Mouse (Mus musculus): ENCODE measurements around the gene Pdk1.
"Not testable (repeated sequence)": the region's sequence is repeated elsewhere in the genome, so short reads cannot be mapped to it uniquely, and the experiment has no call there.

The Pdk1 gene

DNA sequence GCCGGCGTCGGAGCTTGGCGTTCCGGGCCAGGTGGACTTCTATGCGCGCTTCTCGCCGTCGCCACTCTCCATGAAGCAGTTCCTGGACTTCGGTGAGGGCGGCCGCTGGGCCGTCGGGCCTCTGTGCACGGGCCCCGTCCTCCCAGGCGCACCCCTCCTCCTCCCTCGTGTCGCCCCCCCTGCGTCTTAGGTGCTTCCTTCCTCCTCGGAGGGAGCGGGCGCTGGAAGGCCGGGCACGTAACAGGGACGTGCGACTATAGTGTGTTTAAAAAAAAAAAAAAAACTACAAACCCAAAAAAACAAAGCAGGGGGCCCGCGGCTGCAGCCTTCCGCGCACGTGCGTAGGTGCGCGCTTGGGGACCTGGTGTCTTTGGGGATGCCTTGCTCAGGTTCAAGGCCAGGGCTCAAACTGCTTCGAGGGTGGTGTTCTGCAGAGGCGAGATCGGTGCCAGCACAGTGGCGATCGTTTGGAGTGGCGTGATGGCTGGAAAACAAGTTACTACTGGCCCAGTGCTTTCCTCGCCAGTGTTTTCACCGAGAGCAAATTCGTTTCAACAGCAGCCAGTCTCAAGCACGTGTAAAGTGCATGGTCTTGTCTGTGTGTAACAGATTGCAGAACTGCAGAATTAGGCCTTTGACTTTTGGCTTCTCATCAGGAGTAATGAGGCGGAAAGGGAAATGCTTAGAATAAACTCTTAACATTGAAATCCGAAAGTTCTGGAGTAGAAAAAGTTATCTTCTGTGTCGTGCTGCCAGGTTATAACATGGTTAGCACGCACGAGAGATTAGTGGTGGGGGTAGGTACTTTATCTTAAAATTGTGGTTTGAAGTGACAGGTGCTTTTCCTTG lies 674 bp downstream of the Pdk1 start:
- DNase-seq (ENCODE audit: low read depth, low spot score), result peak; percentile 19

DNA sequence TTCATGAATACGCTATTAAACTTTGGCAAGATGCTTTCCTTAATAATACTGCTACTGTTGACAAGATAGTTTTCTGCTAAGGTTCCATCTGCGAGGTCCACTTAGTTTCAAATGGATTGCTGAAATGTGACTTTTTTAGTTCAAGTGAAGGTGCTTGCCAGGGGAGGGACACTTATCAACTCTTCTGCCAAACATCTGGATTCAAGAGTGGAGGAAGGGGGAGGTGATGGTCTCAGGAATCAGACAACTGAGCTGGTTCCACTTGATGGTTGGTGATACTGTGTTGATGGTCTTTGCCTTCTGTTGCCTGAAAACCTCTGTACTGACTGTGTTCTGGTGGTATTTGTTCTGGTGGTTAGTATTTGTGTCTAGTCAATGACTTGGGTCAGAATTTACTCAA lies 1.4 kb downstream of the Pdk1 start:
- DNase-seq (ENCODE audit: low read depth, low spot score), result no peak

DNA sequence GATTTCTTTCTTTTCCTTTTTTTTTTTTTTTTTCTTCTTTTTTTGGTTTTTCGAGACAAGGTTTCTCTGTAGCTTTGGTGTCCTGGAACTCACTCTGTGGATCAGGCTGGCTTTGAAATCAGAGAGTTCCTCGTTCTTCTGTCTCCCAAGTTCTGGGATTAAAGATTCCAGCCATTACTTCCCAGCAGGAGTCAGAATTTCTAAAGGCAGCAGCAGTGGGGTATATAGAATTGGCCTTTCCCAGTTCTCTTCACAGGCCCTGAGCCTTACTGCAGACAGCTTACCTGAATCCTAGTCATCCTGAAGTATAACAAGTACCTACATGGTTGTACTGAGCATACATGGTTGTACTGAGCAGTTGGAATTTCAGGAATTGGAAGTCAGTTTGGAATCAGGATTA lies 1.8 kb downstream of the Pdk1 start:
- no peak for DNase-seq (ENCODE audit: low read depth, low spot score)

DNA sequence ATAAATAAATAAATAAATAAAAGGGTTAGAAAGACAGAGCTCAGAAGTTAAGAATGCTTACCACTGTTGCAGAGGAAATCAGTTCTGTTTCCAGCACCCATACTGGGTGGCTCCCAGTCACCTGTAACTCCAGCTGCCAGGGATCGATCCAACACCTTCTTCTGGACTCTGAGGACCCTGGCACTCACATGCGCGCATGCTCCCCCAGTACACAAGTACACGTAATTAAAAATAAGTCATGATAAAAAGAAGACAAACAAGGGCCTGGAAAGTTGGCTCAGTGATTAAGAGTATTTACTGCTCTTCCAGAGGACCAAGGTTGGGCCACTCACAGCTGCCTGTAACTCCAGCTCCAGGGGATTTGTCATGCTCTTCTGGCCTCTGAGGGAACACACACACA lies 4.8 kb downstream of the Pdk1 start:
- DNase-seq (ENCODE audit: low read depth, low spot score), result no peak

DNA sequence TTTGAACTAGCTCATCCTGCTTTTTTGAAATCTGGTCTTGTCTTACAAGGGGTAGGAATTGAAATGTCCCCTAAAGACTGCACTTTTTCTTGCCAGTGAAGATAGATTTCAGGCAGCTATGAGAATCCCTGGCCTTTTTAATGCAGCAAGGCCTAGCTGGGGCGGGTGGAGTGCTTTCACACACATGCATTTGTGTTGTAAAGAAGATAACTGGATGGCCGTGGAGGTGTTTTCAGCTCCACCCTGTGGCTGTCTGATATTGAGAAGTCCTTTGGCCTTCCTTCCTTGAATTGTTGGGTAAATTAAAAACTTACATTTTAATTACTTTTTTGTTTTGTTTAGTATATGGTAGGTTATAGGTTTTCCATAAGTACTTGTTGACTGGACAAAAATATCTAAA lies 5.4 kb downstream of the Pdk1 start:
- DNase-seq (ENCODE audit: low read depth, low spot score), result no peak

DNA sequence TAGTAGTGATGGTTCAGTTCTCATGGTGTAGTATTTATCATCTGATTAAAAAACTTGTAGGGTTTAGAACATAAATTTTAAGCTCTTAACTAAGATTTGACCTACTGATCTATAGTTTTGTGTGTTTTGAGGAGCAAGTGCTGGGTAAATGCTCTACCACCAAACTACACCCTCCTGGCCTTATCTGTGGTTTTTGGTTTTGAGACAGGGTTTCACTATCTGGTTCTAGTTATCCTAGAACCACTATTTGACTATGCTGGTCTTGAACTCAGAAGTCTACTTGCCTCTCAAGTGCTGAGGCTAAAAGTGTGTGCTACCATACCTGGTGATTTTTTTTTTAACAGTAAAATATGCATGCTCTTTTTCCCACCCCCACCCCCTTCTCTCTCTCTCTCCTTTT lies 5.9 kb downstream of the Pdk1 start:
- no peak for DNase-seq (ENCODE audit: low read depth, low spot score)

DNA sequence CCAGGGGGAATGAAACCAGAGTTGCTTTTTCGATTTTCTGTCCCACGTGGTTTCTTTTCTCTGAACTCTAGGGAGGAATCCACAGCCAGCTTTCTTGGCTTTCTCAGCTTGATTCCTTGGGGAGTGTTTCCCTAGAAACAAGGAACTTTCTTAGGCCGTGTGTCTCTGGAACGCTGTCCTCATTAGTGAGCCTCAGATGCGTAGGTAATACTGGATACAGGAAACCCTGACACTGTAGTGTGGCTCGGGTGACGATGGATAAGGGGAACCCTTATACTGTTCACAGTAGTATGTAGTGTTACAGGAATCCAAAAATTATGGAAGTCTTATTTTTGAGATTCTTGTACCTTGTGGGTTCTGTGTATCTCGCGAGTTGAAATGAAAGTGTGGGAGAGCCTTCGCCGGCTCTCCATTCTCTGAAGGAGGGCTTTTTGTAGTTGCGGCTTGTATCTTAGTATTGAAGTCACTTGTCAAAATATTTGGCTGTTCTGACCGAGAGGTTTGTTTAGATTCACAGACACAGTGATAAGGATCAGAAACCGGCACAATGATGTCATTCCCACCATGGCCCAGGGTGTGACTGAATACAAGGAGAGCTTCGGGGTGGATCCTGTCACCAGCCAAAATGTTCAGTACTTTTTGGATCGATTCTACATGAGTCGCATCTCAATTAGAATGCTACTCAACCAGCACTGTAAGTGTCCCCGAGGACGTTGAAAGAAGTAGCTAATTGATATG lies 10.1 kb downstream of the Pdk1 start:
- no peak for DNase-seq (ENCODE audit: low read depth, low spot score)

DNA sequence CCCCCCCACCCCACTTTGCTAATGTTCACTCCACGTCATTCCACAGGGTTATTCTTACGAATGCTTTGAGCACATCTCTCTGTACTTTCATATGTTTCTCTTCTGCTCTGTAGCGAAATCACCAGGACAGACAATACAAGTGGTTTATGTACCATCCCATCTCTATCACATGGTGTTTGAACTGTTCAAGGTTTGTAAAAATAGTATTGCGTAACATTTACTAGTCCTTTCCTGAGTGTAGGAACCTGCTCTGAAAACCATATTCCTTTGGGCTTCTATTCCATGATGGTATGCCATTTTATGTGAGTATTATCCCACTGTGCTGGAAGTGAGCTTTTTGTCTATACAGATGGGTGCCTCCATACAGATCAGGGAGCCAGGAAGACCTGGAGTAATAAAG lies 14.2 kb downstream of the Pdk1 start:
- no peak for DNase-seq (ENCODE audit: low read depth, low spot score)

GRCm38 (mm10) chr2:71888437-71888836 lies 15.4 kb downstream of the Pdk1 start:
- no peak for DNase-seq (ENCODE audit: low read depth, low spot score)

GRCm38 (mm10) chr2:71891536-71891935 lies 18.5 kb downstream of the Pdk1 start:
- peak; percentile 67 for DNase-seq (ENCODE audit: low read depth, low spot score)

GRCm38 (mm10) chr2:71892741-71893349 lies 19.8 kb downstream of the Pdk1 start:
- DNase-seq (ENCODE audit: low read depth, low spot score), result no peak

GRCm38 (mm10) chr2:71895596-71896286 lies 22.7 kb downstream of the Pdk1 start:
- no peak for DNase-seq (ENCODE audit: low read depth, low spot score)

DNA sequence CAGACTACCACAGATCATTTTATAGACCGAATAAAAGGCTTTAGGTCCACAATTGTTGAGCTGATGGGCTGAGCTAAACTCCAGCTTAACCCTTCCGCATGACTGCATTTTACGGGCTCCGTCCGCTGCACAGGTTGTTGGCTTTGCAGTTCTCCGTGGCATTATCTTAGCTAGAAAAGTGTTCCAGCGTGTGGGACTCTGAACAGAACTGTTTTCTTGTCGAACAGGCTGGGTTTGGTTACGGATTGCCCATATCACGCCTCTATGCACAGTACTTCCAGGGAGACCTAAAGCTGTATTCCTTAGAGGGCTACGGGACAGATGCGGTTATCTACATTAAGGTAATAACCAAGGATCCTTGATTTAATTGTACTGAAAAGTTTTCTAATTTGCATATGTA lies 24.4 kb downstream of the Pdk1 start:
- no peak for DNase-seq (ENCODE audit: low read depth, low spot score)

GRCm38 (mm10) chr2:71898335-71898856 lies 25.4 kb downstream of the Pdk1 start:
- DNase-seq (ENCODE audit: low read depth, low spot score), result peak; percentile 19

DNA sequence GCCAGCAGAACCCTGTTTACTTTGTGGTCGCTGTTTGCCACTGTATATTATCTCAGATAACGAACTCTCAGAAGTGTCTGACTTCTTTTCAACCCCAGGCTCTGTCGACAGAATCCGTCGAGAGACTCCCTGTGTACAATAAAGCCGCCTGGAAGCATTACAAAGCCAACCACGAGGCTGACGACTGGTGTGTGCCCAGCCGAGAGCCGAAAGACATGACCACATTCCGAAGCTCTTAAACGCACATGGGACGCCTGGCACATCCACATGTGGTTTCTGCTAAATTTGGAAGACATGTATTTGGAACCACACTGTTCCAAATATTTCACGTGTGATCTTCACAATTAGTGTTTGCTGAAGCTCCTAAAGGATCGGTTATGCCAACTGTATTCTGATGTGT lies 26.9 kb downstream of the Pdk1 start:
- DNase-seq (ENCODE audit: low read depth, low spot score), result no peak

- DNase-seq (ENCODE audit: low read depth, low spot score), result no peak
These were observed 32.1 kb downstream of the Pdk1 start for GRCm38 (mm10) chr2:71905154-71905553.

- not testable (repeated sequence) for DNase-seq (ENCODE audit: low read depth, low spot score)
These were observed 33.3 kb downstream of the Pdk1 start for GRCm38 (mm10) chr2:71906356-71906755.

DNA sequence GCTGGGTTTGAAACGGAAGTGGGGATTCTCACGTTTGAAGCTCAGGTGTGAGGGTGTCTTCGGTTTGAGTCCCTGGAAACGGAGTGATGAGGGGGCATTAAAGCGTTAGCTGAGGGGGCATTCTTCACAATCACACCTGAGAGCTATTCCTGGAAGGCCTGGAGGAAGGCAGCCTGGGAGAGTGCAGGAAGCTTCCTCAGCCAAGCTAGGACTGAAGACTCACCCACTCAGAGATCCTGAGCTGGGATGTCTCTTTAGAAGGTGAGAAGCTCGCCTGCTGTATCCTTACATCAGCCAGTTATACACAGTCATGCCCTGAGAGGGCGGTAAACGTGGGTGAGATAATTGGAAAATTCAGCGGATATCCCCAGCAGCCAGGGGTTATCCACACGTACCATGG lies 40.9 kb downstream of the Pdk1 start:
- no peak for DNase-seq (ENCODE audit: low read depth, low spot score)

DNA sequence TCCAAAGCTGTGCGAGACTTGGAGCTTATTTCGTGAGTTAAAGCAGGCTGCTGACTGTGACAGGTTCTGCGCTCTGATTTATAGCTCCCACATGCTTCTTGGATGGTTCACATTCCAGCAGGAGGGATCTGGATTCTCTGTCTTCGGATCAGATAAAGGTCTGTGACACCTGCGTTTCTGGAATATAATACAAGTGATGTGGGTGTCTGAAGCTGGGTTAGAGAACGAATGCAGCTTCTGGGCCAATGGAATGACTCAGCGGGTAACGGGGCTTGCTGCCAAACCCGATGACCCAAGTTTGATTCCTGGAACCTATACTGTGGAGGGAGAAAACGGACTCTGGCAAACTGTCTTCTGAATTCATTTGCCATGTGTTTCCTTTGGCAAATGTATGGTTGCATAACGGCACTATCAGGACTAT lies 46.2 kb downstream of the Pdk1 start:
- no peak for DNase-seq (ENCODE audit: low read depth, low spot score)

- not testable (repeated sequence) for DNase-seq (ENCODE audit: low read depth, low spot score)
These were observed 51.9 kb downstream of the Pdk1 start for GRCm38 (mm10) chr2:71924931-71925330.

DNA sequence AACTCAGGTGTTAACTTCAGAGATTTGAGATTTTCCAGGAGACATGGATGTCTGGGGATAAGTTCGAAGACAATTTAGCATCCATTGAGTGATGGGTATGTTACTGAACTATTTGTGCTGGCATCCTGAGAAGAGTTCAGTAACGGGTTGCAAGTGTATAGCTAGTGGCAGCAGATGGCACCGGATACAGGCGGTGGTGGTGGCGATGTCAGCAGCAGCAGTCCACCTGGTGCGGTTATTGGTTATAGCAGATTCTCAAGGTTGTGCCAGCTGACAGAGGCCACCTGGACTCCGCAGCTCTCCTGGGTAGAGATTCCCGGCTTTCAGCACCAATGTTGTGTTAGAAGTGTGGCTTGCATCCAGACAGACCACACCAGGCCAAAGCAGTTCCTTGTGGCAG lies 61.0 kb downstream of the Pdk1 start:
- DNase-seq (ENCODE audit: low read depth, low spot score), result no peak

- DNase-seq (ENCODE audit: low read depth, low spot score), result no peak
These were observed 63.7 kb downstream of the Pdk1 start for GRCm38 (mm10) chr2:71936711-71937110.
